Mouse (Mus musculus): ENCODE data around the gene Casp2. TPM values are rescaled to one million over a fixed set of nuclear protein-coding genes. Genes with fewer than 3 reads are reported as not detected.

Casp2 gene
- polyA plus RNA-seq, 1 experiment from 2014 or later = 13.4 TPM

DNA sequence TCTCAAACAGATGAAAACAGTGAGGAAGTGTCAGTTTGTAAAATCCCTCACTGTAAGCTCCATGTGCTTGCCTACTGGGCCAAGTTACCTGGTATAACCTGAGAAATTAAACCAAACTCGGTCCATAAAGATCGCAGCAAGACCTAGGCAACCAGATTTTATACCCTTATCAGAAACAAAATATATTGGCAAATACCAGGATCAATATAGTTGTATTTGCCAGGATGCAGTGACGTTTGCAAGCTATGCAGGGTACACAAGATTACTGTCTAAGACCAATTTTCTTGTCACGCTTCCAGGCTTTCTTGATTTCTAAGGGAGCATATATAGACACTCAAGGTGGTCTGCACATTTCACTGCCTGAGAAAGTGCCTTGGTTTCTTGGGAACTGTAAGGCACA lies 13.0 kb upstream of the Casp2 start:
- WGBS = 82% methylated on average over 4 of the region's 4 CpGs
- no peaks in the 10 kb centered on the region for H3K27me3 ChIP-seq (replicated peaks; ENCODE audit: control insufficient read depth, insufficient read depth, low read length)
- no peak overlapping the region for H3K4me3 ChIP-seq (ENCODE audit: low read depth, low read length)
- no peak overlapping the region for H3K4me2 ChIP-seq (replicated peaks; ENCODE audit: low read depth)
- no peak for ATAC-seq
- no peaks in the 10 kb centered on the region for H3K4me1 ChIP-seq (replicated peaks; ENCODE audit: control insufficient read depth, insufficient read depth, low read length)
- TF ChIP-seq CTCF (IDR thresholded peaks at IDR 0.05; ENCODE audit: low read depth) = no peak
- no peak overlapping the region for H3K9ac ChIP-seq (ENCODE audit: low read depth, low read length)
- no peaks in the 10 kb centered on the region for H3K9me3 ChIP-seq (ENCODE audit: control insufficient read depth)
- H3K27ac ChIP-seq (ENCODE audit: low read depth, low read length) = no peak overlapping the region
- no peaks in the 10 kb centered on the region for H3K36me3 ChIP-seq (ENCODE audit: control insufficient read depth, insufficient read depth)

DNA sequence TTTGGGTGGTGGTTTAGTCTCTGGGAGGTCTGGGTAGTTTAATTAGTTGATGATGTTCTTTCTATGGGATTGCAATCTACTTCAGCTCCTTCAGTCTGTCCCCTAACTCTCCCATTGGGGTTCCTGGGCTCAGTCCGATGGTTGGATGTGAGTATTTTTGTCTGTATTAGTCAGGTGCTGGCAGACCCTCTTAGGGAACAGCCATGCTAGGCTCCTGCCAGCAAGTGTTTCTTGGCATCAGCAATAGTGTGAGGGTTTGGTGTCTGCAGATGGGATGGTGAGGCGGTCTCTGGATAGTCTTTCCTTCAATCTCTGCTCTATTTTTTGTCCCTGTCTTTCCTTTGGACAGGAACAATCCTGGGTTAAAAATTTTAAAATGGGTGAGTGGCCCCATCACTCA lies 11.7 kb upstream of the Casp2 start:
- H3K36me3 ChIP-seq (ENCODE audit: control insufficient read depth, insufficient read depth) = no peaks in the 10 kb centered on the region

DNA sequence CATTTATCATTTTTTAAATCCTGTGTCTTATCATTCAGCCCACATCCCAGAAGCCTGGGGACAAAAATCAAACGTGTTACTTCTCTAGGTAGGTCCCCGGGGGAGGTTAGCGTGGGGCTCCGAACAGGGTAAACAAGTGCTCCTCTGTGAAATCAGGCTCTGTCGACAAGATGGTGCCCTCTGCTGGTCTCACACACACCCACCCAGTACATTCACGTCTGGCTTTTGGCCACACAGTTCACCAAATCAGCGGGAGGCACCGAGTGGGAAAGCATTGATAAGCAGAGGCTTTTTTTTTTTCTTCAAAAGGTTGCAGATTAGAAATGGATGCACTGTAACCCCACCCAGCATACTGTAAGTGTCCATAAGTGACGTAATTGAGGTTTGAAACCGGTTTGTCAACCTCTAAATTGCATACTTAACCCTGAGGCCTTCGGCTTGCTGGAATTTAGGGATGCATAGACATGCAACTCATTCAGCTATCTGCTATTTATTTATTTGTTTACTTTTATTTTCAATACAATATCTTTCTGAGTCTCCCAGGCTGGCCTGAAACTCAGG lies 7.4 kb upstream of the Casp2 start:
- H3K4me2 ChIP-seq (replicated peaks; ENCODE audit: low read depth) = 0 out of 2 replicates have a peak overlapping the region, but pooled peaks have one; percentile 9
- no peaks in the 10 kb centered on the region for H3K9me3 ChIP-seq (ENCODE audit: control insufficient read depth)
- H3K27me3 ChIP-seq (replicated peaks; ENCODE audit: control insufficient read depth, insufficient read depth, low read length) = no peaks in the 10 kb centered on the region
- no peak overlapping the region for H3K9ac ChIP-seq (ENCODE audit: low read depth, low read length)
- no peak overlapping the region for H3K4me3 ChIP-seq (ENCODE audit: low read depth, low read length)
- peak; percentile 78 for TF ChIP-seq CTCF (IDR thresholded peaks at IDR 0.05; ENCODE audit: low read depth)
- ATAC-seq = no peak
- no peak overlapping the region for H3K27ac ChIP-seq (ENCODE audit: low read depth, low read length)
- no peaks in the 10 kb centered on the region for H3K36me3 ChIP-seq (ENCODE audit: control insufficient read depth, insufficient read depth)
- WGBS = 10% methylated on average over 11 of the region's 11 CpGs
- no peaks in the 10 kb centered on the region; the same call in 1 of the 2 replicates for H3K4me1 ChIP-seq (replicated peaks; ENCODE audit: control insufficient read depth, insufficient read depth, low read length)

More for the DNA sequence above, 11.7 kb upstream of the Casp2 start:
- Histone ChIP-seq H3K4me2 (replicated peaks; ENCODE audit: low read depth) (no peak overlapping the region), H3K27me3 (replicated peaks; ENCODE audit: control insufficient read depth, insufficient read depth, low read length) (no peaks in the 10 kb centered on the region), H3K9ac (ENCODE audit: low read depth, low read length) (no peak overlapping the region), H3K4me1 (replicated peaks; ENCODE audit: control insufficient read depth, insufficient read depth, low read length) (no peaks in the 10 kb centered on the region; the same call in 1 of the 2 replicates), H3K27ac (ENCODE audit: low read depth, low read length) (no peak overlapping the region), H3K4me3 (ENCODE audit: low read depth, low read length) (no peak overlapping the region), H3K9me3 (ENCODE audit: control insufficient read depth) (no peaks in the 10 kb centered on the region)
- TF ChIP-seq CTCF (IDR thresholded peaks at IDR 0.05; ENCODE audit: low read depth) = no peak
- whole genome bisulfite sequencing = 87% methylated on average over 2 of the region's 2 CpGs
- no peak for ATAC-seq

DNA sequence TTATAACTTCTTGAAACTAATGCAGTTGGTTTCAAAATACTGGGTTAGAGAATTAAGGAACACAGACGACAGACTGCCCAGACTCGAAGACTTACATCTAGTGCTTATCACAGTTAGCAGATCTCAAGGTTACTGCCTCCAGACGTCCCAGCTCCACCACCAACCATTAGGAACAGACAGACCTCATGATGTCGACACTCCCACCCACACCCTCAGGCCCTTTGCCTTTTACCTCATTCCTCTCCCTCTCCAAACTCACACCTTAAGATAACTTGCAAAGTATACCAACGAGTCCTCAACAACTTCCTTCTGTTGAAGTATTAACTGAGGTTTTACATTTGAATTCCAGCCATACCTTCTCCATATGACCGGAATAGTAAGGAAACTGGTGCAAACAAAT lies 4.4 kb upstream of the Casp2 start:
- H3K4me1 ChIP-seq (replicated peaks; ENCODE audit: control insufficient read depth, insufficient read depth, low read length) = no peaks in the 10 kb centered on the region; the same call in 1 of the 2 replicates
- H3K4me3 ChIP-seq (ENCODE audit: low read depth, low read length) = no peak overlapping the region
- 23% methylated on average over 6 of the region's 6 CpGs for WGBS
- H3K36me3 ChIP-seq (ENCODE audit: control insufficient read depth, insufficient read depth) = no peaks in the 10 kb centered on the region
- H3K9me3 ChIP-seq (ENCODE audit: control insufficient read depth) = no peaks in the 10 kb centered on the region
- H3K27ac ChIP-seq (ENCODE audit: low read depth, low read length) = no peak overlapping the region
- no peak overlapping the region for H3K4me2 ChIP-seq (replicated peaks; ENCODE audit: low read depth)
- TF ChIP-seq CTCF (IDR thresholded peaks at IDR 0.05; ENCODE audit: low read depth) = no peak
- no peaks in the 10 kb centered on the region for H3K27me3 ChIP-seq (replicated peaks; ENCODE audit: control insufficient read depth, insufficient read depth, low read length)
- ATAC-seq = no peak
- H3K9ac ChIP-seq (ENCODE audit: low read depth, low read length) = no peak overlapping the region

DNA sequence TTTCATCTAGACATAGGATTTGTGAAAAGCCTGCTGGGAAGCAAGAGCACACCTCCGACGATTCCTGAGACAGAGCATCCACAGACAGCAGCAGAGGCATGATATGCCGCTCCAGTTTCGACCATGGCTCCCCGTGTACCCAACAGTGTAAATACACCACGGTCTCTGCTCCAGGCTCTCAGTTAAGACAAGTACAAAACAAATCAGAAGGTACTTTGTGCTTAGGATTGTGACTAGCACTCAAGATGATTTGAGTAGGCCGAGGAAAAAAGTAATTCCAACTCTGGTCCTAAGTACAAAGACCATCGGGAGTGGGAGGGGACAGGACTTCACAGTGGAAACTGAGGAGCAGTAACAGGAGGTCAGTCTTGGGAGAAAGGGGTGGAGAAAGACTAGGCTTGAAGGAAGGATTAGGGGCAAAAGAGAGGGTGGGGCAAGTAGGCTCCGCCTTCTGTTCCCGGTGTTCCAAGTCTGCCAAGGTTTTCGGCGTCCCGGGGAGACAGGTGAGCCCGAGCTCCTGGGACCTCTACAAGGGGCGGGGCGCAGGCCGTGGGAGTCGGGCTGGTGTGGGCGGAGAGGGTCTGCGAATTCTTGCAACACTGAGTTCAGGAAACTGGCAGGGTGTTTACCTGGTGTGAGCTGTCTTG lies 3.1 kb upstream of the Casp2 start, which contains the start of gene Tmem139:
Tmem139 (plus strand) TSS at position 447 of the 647 bp plus-strand sequence.
- H3K36me3 ChIP-seq (ENCODE audit: control insufficient read depth, insufficient read depth) = no peaks in the 10 kb centered on the region
- no peaks in the 10 kb centered on the region for H3K9me3 ChIP-seq (ENCODE audit: control insufficient read depth)
- ATAC-seq = peak; percentile 40
- H3K27ac ChIP-seq (ENCODE audit: low read depth, low read length) = peak within 1 kb of the TSS; percentile 73
- H3K4me2 ChIP-seq (replicated peaks; ENCODE audit: low read depth) = peak within 1 kb of the TSS; percentile 62
- peak within 1 kb of the TSS; percentile 34 for H3K4me3 ChIP-seq (ENCODE audit: low read depth, low read length)
- 5% methylated on average over 20 of the region's 20 CpGs for WGBS
- H3K9ac ChIP-seq (ENCODE audit: low read depth, low read length) = peak within 1 kb of the TSS; percentile 45
- H3K27me3 ChIP-seq (replicated peaks; ENCODE audit: control insufficient read depth, insufficient read depth, low read length) = no peaks in the 10 kb centered on the region
- no peaks in the 10 kb centered on the region; the same call in 1 of the 2 replicates for H3K4me1 ChIP-seq (replicated peaks; ENCODE audit: control insufficient read depth, insufficient read depth, low read length)
- no peak for TF ChIP-seq CTCF (IDR thresholded peaks at IDR 0.05; ENCODE audit: low read depth)

DNA sequence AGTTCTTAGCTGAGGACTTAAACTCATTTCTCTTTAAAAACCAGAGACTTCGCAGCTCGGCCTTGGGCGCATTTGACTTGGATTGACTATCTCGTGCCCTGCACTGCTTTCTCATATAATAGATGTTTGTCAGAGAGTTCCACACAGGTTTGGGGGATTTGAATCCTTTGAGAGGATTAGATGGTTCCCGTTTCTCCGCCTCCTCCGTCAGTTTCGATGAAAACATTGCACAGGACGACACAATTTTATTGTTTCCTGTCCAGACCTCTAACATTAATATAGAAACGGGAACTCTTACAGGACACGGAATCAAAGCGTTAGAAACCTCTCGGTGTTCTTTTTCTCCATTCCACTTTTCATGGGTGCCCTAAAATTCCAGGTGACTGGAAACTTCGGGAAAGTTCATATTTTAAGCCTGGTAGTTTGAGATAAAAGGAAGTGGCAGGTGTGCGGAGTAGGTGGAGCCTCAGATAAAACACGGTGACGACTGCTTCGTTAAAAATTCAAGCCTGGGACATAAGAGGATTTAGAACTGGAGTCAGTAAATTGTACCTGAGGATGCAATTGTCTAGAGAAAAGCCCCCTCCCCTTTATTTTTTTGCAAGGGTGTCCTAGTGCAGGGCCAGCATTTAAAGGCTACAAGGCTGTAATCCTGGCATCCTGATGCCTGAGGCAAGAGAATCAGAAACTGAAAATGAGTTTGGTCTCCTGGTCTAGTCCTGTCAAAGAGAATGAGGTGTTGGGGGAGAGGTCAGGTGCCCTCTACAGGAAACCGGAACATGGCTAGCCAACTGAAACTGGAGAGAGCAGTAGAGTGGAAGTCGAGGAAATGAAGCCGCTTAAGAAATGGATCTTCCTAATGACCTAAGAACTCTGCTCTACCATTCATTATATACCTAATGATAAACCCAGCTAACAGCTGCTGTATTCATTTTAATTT lies 876 bp downstream of the Casp2 start:
- H3K4me3 ChIP-seq (ENCODE audit: low read depth, low read length) = peak overlapping the region; percentile 66

More for the DNA sequence above, 876 bp downstream of the Casp2 start:
- Histone ChIP-seq H3K9ac (ENCODE audit: low read depth, low read length) (peak overlapping the region; percentile 73), H3K27me3 (replicated peaks; ENCODE audit: control insufficient read depth, insufficient read depth, low read length) (no peaks in the 10 kb centered on the region), H3K4me1 (replicated peaks; ENCODE audit: control insufficient read depth, insufficient read depth, low read length) (no peaks in the 10 kb centered on the region), H3K9me3 (ENCODE audit: control insufficient read depth) (no peaks in the 10 kb centered on the region), H3K36me3 (ENCODE audit: control insufficient read depth, insufficient read depth) (peaks cover 26% of the 10 kb centered on the region), H3K4me2 (replicated peaks; ENCODE audit: low read depth) (peak overlapping the region; percentile 72), H3K27ac (ENCODE audit: low read depth, low read length) (peak overlapping the region; percentile 92)
- no peak for ATAC-seq
- peak; percentile 34 for TF ChIP-seq CTCF (IDR thresholded peaks at IDR 0.05; ENCODE audit: low read depth)
- WGBS = under 1% methylated on average over 21 of the region's 21 CpGs
